Mouse (Mus musculus) liver, adult 2 months (tissue): ENCODE data around the gene Spice1. TPM values are rescaled to one million over a fixed set of nuclear protein-coding genes. Genes with fewer than 3 reads are reported as not detected.

Source experiments
- DNase-seq: peaks from one replicate; pipeline ENCODE4 v3.0.0-alpha.2; 2011; ENCODE audit warnings: low read depth, low spot score; ENCODE audit errors: extremely low read depth
- H3K27ac ChIP-seq: fragments of 200-500 bp; replicated peaks from 2 replicates; pipeline ENCODE4 v1.5.1; 2012; ENCODE audit warnings: low read depth, mild to moderate bottlenecking, control low read depth, inconsistent platforms, low read length; ENCODE audit not compliant: insufficient read depth
- H3K27me3 ChIP-seq: fragments of 200-500 bp; 2 replicates; pipeline ENCODE4 v1.6.1; 2012; ENCODE audit warnings: mild to moderate bottlenecking, moderate library complexity, low read length, inconsistent platforms; ENCODE audit not compliant: control insufficient read depth, insufficient read depth
- H3K36me3 ChIP-seq: fragments of 200-500 bp; 2 replicates; pipeline ENCODE4 v1.6.1; 2012; ENCODE audit warnings: low read length, inconsistent platforms; ENCODE audit not compliant: control insufficient read depth, insufficient read depth
- H3K4me1 ChIP-seq: fragments of 200-500 bp; 2 replicates; pipeline ENCODE4 v1.6.1; 2011; ENCODE audit warnings: low read length; ENCODE audit not compliant: control insufficient read depth, insufficient read depth
- H3K4me3 ChIP-seq: fragments of 200-500 bp; 2 replicates; pipeline ENCODE4 v1.5.1; 2011; ENCODE audit warnings: low read depth, mild to moderate bottlenecking, control low read depth, low read length, moderate library complexity; ENCODE audit not compliant: insufficient read depth
- H3K79me2 ChIP-seq: fragments of 200-500 bp; 2 replicates; pipeline ENCODE4 v1.6.1; 2012; ENCODE audit warnings: inconsistent platforms, mild to moderate bottlenecking, low read length, moderate library complexity; ENCODE audit not compliant: control insufficient read depth, insufficient read depth
- H3K9ac ChIP-seq: fragments of 200-500 bp; 2 replicates; pipeline ENCODE4 v1.6.1; 2012; ENCODE audit warnings: low read depth, mild to moderate bottlenecking, control low read depth, inconsistent platforms, low read length
- CTCF ChIP-seq: fragments of 200-500 bp; IDR thresholded peaks from 2 replicates; pipeline ENCODE4 v1.5.1; 2011; ENCODE audit warnings: low read depth, low read length, control low read depth
- POLR2A ChIP-seq: fragments of 200-500 bp; IDR thresholded peaks from 2 replicates; pipeline ENCODE4 v1.6.1; 2011; ENCODE audit warnings: low read length, control low read depth; ENCODE audit not compliant: insufficient read depth; ENCODE audit errors: extremely low read depth
- WGBS: fragments of 180-500 bp; shearing (Covaris S2); methylation state at CpG from one replicate; pipeline ENCODE4 v1.1.7; 2018; 5-methylcytosine and 5-hydroxymethylcytosine counted together
- polyA plus RNA-seq: library from polyadenylated mRNA; depleted of rRNA; stranded (reverse); fragments of >200 nt; gene quantifications from 2 replicates; pipeline ENCODE4 v1.2.3, GENCODE M21; 2012
- total RNA-seq: library from RNA; depleted of rRNA; stranded (reverse); fragments of >200 nt; gene quantifications from 2 replicates; pipeline ENCODE4 v1.2.3, GENCODE M21; 2014

The Spice1 gene
- total and polyA plus RNA-seq, 2 experiments = 1.7 to 2.3 TPM

- H3K27me3 ChIP-seq = no peaks in the 10 kb centered on the region
- no peaks in the 10 kb centered on the region for H3K36me3 ChIP-seq
- H3K9ac ChIP-seq = no peak overlapping the region
- DNase-seq = no peak
- 79% methylated on average over 5 of the region's 5 CpGs for WGBS
- TF ChIP-seq POLR2A (no peak), CTCF (no peak)
- no peak overlapping the region for H3K4me3 ChIP-seq
- no peaks in the 10 kb centered on the region for H3K79me2 ChIP-seq
- H3K4me1 ChIP-seq = no peaks in the 10 kb centered on the region
- H3K27ac ChIP-seq = no peak overlapping the region
Measured at GRCm38 (mm10) chr16:44407211-44407610, 60.3 kb downstream of the Spice1 start.

DNA sequence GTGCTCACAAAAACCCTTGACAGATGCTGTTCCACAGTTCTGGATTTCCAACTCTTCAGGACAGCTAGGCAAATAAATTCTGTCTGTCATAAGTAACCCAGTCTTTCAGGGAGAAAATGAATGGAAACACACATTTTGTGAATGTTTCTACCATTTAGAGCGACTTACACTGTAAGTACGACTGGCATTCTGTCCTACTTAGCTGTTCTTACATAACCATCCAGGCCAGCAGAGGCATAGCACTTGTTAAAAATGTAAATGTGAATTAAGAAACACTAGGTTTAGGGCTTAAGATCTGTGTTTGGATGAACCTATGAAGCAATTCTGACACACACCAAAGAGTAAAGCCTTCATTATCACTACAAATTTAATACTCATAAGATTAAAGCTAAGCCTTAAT is 61.4 kb downstream of the Spice1 start:
- Histone ChIP-seq H3K4me1 (no peaks in the 10 kb centered on the region), H3K79me2 (no peaks in the 10 kb centered on the region), H3K27me3 (no peaks in the 10 kb centered on the region), H3K4me3 (no peak overlapping the region), H3K27ac (no peak overlapping the region), H3K36me3 (no peaks in the 10 kb centered on the region), H3K9ac (no peak overlapping the region)
- no peak for DNase-seq
- TF ChIP-seq CTCF = no peak
- 98% methylated on average over 2 of the region's 2 CpGs for WGBS

GRCm38 (mm10) chr16:44410176-44410575 is 63.3 kb downstream of the Spice1 start:
- H3K9ac ChIP-seq = no peak overlapping the region
- no peak overlapping the region for H3K4me3 ChIP-seq
- no peaks in the 10 kb centered on the region for H3K36me3 ChIP-seq
- H3K27me3 ChIP-seq = no peaks in the 10 kb centered on the region
- H3K4me1 ChIP-seq = no peaks in the 10 kb centered on the region
- 29% methylated on average over 6 of the region's 6 CpGs for WGBS
- no peaks in the 10 kb centered on the region for H3K79me2 ChIP-seq
- peak; percentile 5 for DNase-seq
- no peak overlapping the region for H3K27ac ChIP-seq
- TF ChIP-seq CTCF = no peak
- no peak for TF ChIP-seq POLR2A

- WGBS = 80% methylated on average over 8 of the region's 8 CpGs
- Histone ChIP-seq H3K9ac (no peak overlapping the region), H3K36me3 (no peaks in the 10 kb centered on the region), H3K4me3 (no peak overlapping the region), H3K27ac (no peak overlapping the region), H3K4me1 (no peaks in the 10 kb centered on the region), H3K79me2 (no peaks in the 10 kb centered on the region), H3K27me3 (no peaks in the 10 kb centered on the region)
- no peak for TF ChIP-seq POLR2A
- no peak for TF ChIP-seq CTCF
- DNase-seq = no peak
Measured at GRCm38 (mm10) chr16:44417596-44417995, 70.7 kb downstream of the Spice1 start.

GRCm38 (mm10) chr16:44421735-44422134 is 74.8 kb downstream of the Spice1 start:
- no peak for DNase-seq
- 83% methylated on average over 8 of the region's 8 CpGs for WGBS
- Histone ChIP-seq H3K27me3 (no peaks in the 10 kb centered on the region), H3K4me1 (no peaks in the 10 kb centered on the region), H3K36me3 (no peaks in the 10 kb centered on the region), H3K27ac (no peak overlapping the region), H3K9ac (no peak overlapping the region), H3K79me2 (no peaks in the 10 kb centered on the region), H3K4me3 (no peak overlapping the region)
- no peak for TF ChIP-seq CTCF
- no peak for TF ChIP-seq POLR2A

DNA sequence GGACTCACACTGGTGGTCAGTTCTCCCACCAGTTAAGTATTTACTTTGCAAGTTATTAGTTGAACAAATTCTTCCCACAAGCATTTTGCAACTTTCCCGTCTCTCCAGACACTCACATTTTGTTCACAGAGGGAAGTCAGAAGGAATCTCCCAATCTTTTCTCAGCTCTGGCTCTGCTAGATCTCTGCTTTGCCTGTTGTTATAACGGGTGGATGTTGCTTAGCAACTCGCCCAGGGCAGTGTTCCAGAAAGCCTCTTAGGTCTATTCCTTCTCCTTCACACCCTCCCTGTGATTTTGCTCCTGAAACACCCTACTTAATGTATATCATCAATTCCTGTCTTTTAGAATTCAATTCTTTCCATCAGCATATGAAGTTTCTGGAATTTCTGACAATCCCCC is 76.6 kb downstream of the Spice1 start:
- Histone ChIP-seq H3K4me1 (no peaks in the 10 kb centered on the region), H3K9ac (no peak overlapping the region), H3K27me3 (no peaks in the 10 kb centered on the region), H3K4me3 (no peak overlapping the region), H3K36me3 (no peaks in the 10 kb centered on the region), H3K79me2 (no peaks in the 10 kb centered on the region), H3K27ac (no peak overlapping the region)
- no peak for DNase-seq
- 79% methylated on average over 3 of the region's 3 CpGs for WGBS
- TF ChIP-seq CTCF (no peak), POLR2A (no peak)
